Mouse (Mus musculus) heart, embryonic 16.5 days (tissue): ENCODE results near the gene Proser3. TPM values are rescaled to one million over a fixed set of nuclear protein-coding genes. Genes with fewer than 3 reads are reported as not detected.

ENCODE experiments used
- ATAC-seq: fragments of 200-750 bp; cut with Nextera tagmentation; replicated peaks from 2 replicates; pipeline ENCODE4 v1.8.0; 2017; ENCODE audit warnings: moderate number of reproducible peaks; ENCODE audit not compliant: insufficient read depth, low FRiP score; ENCODE audit errors: extremely low read depth
- H3K27ac ChIP-seq: fragments of 300-500 bp; sonication (generic); 2 replicates; pipeline ENCODE4 v1.5.1; 2014; ENCODE audit warnings: mild to moderate bottlenecking, low read length, control low read depth, moderate library complexity
- H3K27me3 ChIP-seq: fragments of 300-500 bp; sonication (generic); 2 replicates; pipeline ENCODE4 v1.6.1; 2014; ENCODE audit warnings: low read length, mixed read lengths; ENCODE audit not compliant: control insufficient read depth, insufficient read depth
- H3K36me3 ChIP-seq: fragments of 300-500 bp; sonication (generic); 2 replicates; pipeline ENCODE4 v1.6.1; 2014; ENCODE audit not compliant: control insufficient read depth, insufficient read depth
- H3K4me1 ChIP-seq: fragments of 300-500 bp; sonication (generic); 2 replicates; pipeline ENCODE4 v1.6.1; 2014; ENCODE audit warnings: low read length, mixed read lengths; ENCODE audit not compliant: control insufficient read depth, insufficient read depth
- H3K4me2 ChIP-seq: fragments of 300-500 bp; sonication (generic); 2 replicates; pipeline ENCODE4 v1.6.1; 2014; ENCODE audit warnings: low read depth, mild to moderate bottlenecking, control low read depth, low read length
- H3K4me3 ChIP-seq: fragments of 300-500 bp; sonication (generic); 2 replicates; pipeline ENCODE4 v1.5.1; 2014; ENCODE audit warnings: mild to moderate bottlenecking, control low read depth, low read length
- H3K9ac ChIP-seq: fragments of 300-500 bp; sonication (generic); 2 replicates; pipeline ENCODE4 v1.6.1; 2014; ENCODE audit warnings: low read length, control low read depth
- H3K9me3 ChIP-seq: fragments of 300-500 bp; sonication (generic); replicated peaks from 2 replicates; pipeline ENCODE4 v1.6.1; 2016; ENCODE audit warnings: low read length; ENCODE audit not compliant: control insufficient read depth
- WGBS: fragments of 180-500 bp; shearing (Covaris S2); extraction: QIAGEN DNeasy Blood & Tissue Kit; methylation state at CpG from one replicate; pipeline ENCODE4 v1.1.7; 2014; 5-methylcytosine and 5-hydroxymethylcytosine counted together
- microRNA-seq: library from miRNA; unstranded; fragments of <30 nt; microRNA quantifications from one replicate; pipeline ENCODE4, GENCODE M21; 2017
- polyA plus RNA-seq: library from polyadenylated mRNA; unstranded; fragments of >200 nt; fragmentation: Nextera tagmentation; extraction: Ambion mirVana; gene quantifications from 2 replicates; pipeline ENCODE4 v1.2.1, GENCODE M21; 2015

The Proser3 gene
- polyA plus RNA-seq, 1 experiment from 2014 or later = 6.6 TPM

DNA sequence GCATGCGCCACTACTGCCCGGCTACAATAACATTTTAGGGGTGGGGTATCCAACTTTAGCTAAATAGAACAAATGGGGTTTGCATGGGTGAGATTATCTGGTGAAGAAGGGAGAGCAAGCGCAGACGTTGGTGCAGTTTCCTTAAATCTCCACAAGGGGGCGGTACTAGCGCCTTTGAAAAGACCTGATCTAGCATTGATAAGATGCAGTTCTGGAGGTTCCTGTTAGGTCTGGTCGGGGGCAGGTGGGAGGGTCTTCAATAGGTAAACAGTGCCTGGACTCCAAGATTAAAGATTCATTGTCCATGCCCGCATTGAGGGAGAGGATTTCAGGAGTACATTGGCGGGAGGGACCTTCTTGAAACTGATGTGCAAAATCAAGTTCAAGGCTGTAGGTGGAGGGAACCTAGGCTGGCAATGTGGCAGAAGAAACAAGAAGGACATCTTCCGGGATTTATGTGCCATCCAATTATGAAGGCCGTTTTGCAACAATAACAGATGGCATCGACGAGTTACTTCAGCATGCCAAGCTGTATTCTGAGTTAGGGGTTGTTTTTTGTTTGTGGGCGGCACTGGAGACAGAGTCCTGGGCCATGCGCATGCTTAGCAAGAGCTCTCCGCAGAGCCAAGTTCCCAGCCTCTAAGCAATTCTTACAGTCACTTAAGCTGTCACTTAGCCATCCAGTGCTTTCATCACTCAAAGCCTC lies 61.7 kb downstream of the Proser3 start:
- H3K9ac ChIP-seq = no peak overlapping the region
- no peaks in the 10 kb centered on the region for H3K4me1 ChIP-seq
- no peaks in the 10 kb centered on the region for H3K36me3 ChIP-seq
- H3K27ac ChIP-seq = no peak overlapping the region
- H3K9me3 ChIP-seq = no peaks in the 10 kb centered on the region
- 0 out of 2 replicates have a peak, but pooled peaks cover 8% of the 10 kb centered on the region for H3K27me3 ChIP-seq
- 28% methylated on average over 16 of the region's 16 CpGs for WGBS
- ATAC-seq = no peak
- no peak overlapping the region for H3K4me3 ChIP-seq
- H3K4me2 ChIP-seq = no peak overlapping the region

Small RNA genes lying within 50 kb of the gene (microRNA-seq; reads per million reads assigned to microRNA genes)
- gene Gm38670 = 2.6 reads per million, percentile 7 among the genes with 10 or more reads in this experiment
- not detected for gene Mir3569

Other genes starting within 250 kb of the Proser3 start
- gene Alkbh6, start 243.6 kb downstream of the Proser3 start, polyA plus RNA-seq = 62.0 and 67.1 TPM in 2 replicates
- gene Syne4, start 237.5 kb downstream of the Proser3 start, polyA plus RNA-seq = 9.2 and 10.0 TPM in 2 replicates
- gene E130208F15Rik, start 230.6 kb downstream of the Proser3 start, polyA plus RNA-seq = 3.6 and 7.3 TPM in 2 replicates
- 12.0 and 17.0 TPM in 2 replicates for gene Sdhaf1, start 228.4 kb downstream of the Proser3 start, polyA plus RNA-seq
- 1.2 and 1.4 TPM in 2 replicates for gene Lrfn3, start 189.5 kb downstream of the Proser3 start, polyA plus RNA-seq
- 32.2 and 34.7 TPM in 2 replicates for gene Tyrobp, start 138.5 kb downstream of the Proser3 start, polyA plus RNA-seq
- gene Hcst, start 132.4 kb downstream of the Proser3 start, polyA plus RNA-seq = 2.2 and 4.6 TPM in 2 replicates
- gene Nfkbid, start 130.6 kb downstream of the Proser3 start, polyA plus RNA-seq = 1.7 and 1.8 TPM in 2 replicates
- gene Aplp1, start 106.8 kb downstream of the Proser3 start, polyA plus RNA-seq = 11.1 and 13.5 TPM in 2 replicates
- gene Kirrel2, start 94.6 kb downstream of the Proser3 start, polyA plus RNA-seq = 0.15 and 0.20 TPM in 2 replicates
- 0.19 TPM in 1 of 2 replicates, not detected in the other for gene Nphs1, start 94.0 kb downstream of the Proser3 start, polyA plus RNA-seq
- 0.09 TPM in 1 of 2 replicates, not detected in the other for gene Prodh2, start 58.7 kb downstream of the Proser3 start, polyA plus RNA-seq
- 7.3 and 8.2 TPM in 2 replicates for gene Arhgap33, start 17.2 kb downstream of the Proser3 start, polyA plus RNA-seq
- gene Hspb6, start 121 bp downstream of the Proser3 start, polyA plus RNA-seq = 204 and 205 TPM in 2 replicates
- gene Lin37, start 7.5 kb upstream of the Proser3 start, polyA plus RNA-seq = 33.6 and 40.1 TPM in 2 replicates
- 102 and 104 TPM in 2 replicates for gene U2af1l4, start 11.0 kb upstream of the Proser3 start, polyA plus RNA-seq
- 11.4 and 12.0 TPM in 2 replicates for gene Gm49396, start 11.0 kb upstream of the Proser3 start, polyA plus RNA-seq
- gene Psenen, start 11.3 kb upstream of the Proser3 start, polyA plus RNA-seq = 111 and 123 TPM in 2 replicates
- gene Igflr1, start 13.1 kb upstream of the Proser3 start, polyA plus RNA-seq = 3.9 and 5.3 TPM in 2 replicates
- gene Kmt2b, start 36.4 kb upstream of the Proser3 start, polyA plus RNA-seq = 4.2 TPM in 2 replicates
- 0.24 and 0.51 TPM in 2 replicates for gene Zbtb32, start 46.6 kb upstream of the Proser3 start, polyA plus RNA-seq
- gene Upk1a, start 60.5 kb upstream of the Proser3 start, polyA plus RNA-seq = 0.47 and 0.49 TPM in 2 replicates
- gene Cox6b1, start 73.9 kb upstream of the Proser3 start, polyA plus RNA-seq = 1,996 and 2,229 TPM in 2 replicates
- not detected in 2 replicates for gene Etv2, start 83.6 kb upstream of the Proser3 start, polyA plus RNA-seq
- 84.5 and 85.8 TPM in 2 replicates for gene Rbm42, start 98.0 kb upstream of the Proser3 start, polyA plus RNA-seq
- 32.2 and 32.6 TPM in 2 replicates for gene Haus5, start 112.7 kb upstream of the Proser3 start, polyA plus RNA-seq
- gene Pmis2, start 119.3 kb upstream of the Proser3 start, polyA plus RNA-seq = not detected in 2 replicates
- gene 2200002J24Rik, start 146.6 kb upstream of the Proser3 start, polyA plus RNA-seq = 1.0 and 1.8 TPM in 2 replicates
- 0.37 and 0.39 TPM in 2 replicates for gene Atp4a, start 159.9 kb upstream of the Proser3 start, polyA plus RNA-seq
- 197 and 203 TPM in 2 replicates for gene Tmem147, start 177.2 kb upstream of the Proser3 start, polyA plus RNA-seq
- gene Gapdhs, start 191.4 kb upstream of the Proser3 start, polyA plus RNA-seq = 0.21 and 0.47 TPM in 2 replicates
- 1.6 and 1.8 TPM in 2 replicates for gene Sbsn, start 199.2 kb upstream of the Proser3 start, polyA plus RNA-seq
- 5.2 and 5.9 TPM in 2 replicates for gene Dmkn, start 211.5 kb upstream of the Proser3 start, polyA plus RNA-seq
- gene Krtdap, start 235.6 kb upstream of the Proser3 start, polyA plus RNA-seq = 2.0 and 2.7 TPM in 2 replicates